8 mouse cellular contexts compared by ENCODE assay signal in the genomic region with DNA sequence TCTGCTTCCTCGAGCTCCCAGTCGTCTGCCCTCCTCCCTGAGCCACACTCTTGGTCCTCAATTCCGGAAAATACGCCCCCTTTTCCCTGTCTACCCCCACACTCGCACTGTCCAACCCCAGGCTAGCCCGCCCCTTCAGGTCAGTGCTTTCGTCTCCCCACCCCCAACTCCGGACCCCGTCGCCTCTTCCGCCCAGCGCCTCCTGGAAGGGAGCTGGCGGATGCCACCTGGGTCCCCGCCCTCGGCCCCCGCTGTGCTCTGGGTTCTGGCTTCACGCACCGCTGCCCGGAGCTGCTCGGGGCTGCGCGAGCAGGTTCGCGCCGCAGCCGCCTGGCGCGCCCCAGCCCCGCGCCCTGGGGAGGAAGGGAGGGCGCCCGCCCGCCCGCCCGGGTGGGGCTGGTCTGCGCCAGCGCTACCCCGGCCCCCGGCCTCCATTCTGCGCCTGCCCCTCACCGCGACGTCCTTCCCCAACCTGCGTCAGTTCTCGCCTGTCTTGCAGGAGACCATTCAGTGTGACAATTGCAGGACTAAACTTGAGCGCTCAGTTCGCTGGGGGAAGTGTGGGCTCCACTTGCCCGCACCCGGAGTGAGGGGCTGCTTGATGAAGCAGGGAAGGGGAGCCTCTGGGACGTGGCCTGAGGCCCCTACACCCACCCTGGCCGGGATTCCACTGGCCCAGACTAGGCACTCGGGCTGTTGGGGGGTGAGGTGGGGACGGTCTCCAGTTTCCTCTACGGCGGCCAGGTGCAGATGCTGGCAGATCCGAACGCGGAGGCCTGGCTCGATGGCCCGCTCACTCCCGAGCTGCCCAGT. TPM values are rescaled to one million over a fixed set of nuclear protein-coding genes. Genes with fewer than 3 reads are reported as not detected.
DNase-seq lines count a peak whose midpoint lies in the region; ATAC-seq and TF ChIP-seq lines count a peak whose summit lies in the region.

No protein-coding gene starts in this region.

- peak overlapping the region; percentile 12; the same call in 1 of the 2 replicates for H3K9ac ChIP-seq in lung, postnatal 0 days (replicated peaks; ENCODE audit: low read depth)

- TF ChIP-seq POLR2A in olfactory bulb, adult 2 months (IDR thresholded peaks at IDR 0.05; ENCODE audit: insufficient read depth, low read depth, low read length), result peak; percentile 16; the same call in 1 of the 2 replicates

- ATAC-seq in lung, postnatal 0 days, result peak; percentile 10

- no peaks in the 10 kb centered on the region for H3K36me3 ChIP-seq in lung, postnatal 0 days (ENCODE audit: insufficient read depth, low read length)

- peak overlapping the region; percentile 99 for H3K4me2 ChIP-seq in lung, postnatal 0 days (replicated peaks; ENCODE audit: low read depth, low read length)

- H3K4me1 ChIP-seq in lung, postnatal 0 days (ENCODE audit: insufficient read depth, low read depth, low read length), result peaks cover 4% of the 10 kb centered on the region; the same call in 1 of the 2 replicates
- H3K4me1 ChIP-seq in olfactory bulb, adult 2 months (ENCODE audit: control insufficient read depth, insufficient read depth, low read length), result peaks cover 20% of the 10 kb centered on the region

- peak; percentile 79 for DNase-seq in 416B (ENCODE audit: low read depth)
- DNase-seq in Muller cell, postnatal 12 days (ENCODE audit: inconsistent ontology term), result peak; percentile 88
- peak; percentile 34 for DNase-seq in embryo, embryonic 10.5 days (ENCODE audit: low spot score)
- DNase-seq in heart, adult 18-20 months, result peak; percentile 57 to 73
- peak; percentile 74 to 77 for DNase-seq in kidney, adult 8-10 months
- DNase-seq in lung, postnatal 0 days (ENCODE audit: low spot score), result peak; percentile 47
- peak; percentile 72 for DNase-seq in thymus, postnatal 4 days

- no peak for TF ChIP-seq EP300 in lung, postnatal 0 days (IDR thresholded peaks at IDR 0.05)

- no peak for TF ChIP-seq CTCF in lung, postnatal 0 days (IDR thresholded peaks at IDR 0.05)
- TF ChIP-seq CTCF in olfactory bulb, adult 2 months (IDR thresholded peaks at IDR 0.05; ENCODE audit: insufficient read depth, low read depth, low read length), result no peak

- 1% methylated on average over 46 of the region's 61 CpGs for WGBS in lung, postnatal 0 days
- WGBS in olfactory bulb, adult 2 months, result 3% methylated on average over 59 of the region's 61 CpGs

- H3K9me3 ChIP-seq in lung, postnatal 0 days (ENCODE audit: low read length), result no peaks in the 10 kb centered on the region

- H3K27ac ChIP-seq in lung, postnatal 0 days (ENCODE audit: low read length), result peak overlapping the region; percentile 85; the same call in 1 of the 2 replicates
- no peak overlapping the region for H3K27ac ChIP-seq in olfactory bulb, adult 2 months (ENCODE audit: insufficient read depth, low read depth, low read length)

- no peaks in the 10 kb centered on the region for H3K27me3 ChIP-seq in lung, postnatal 0 days (replicated peaks; ENCODE audit: insufficient read depth, low read length)

- H3K4me3 ChIP-seq in lung, postnatal 0 days (ENCODE audit: low read depth, low read length), result peak overlapping the region; percentile 85
- peak overlapping the region; percentile 71 for H3K4me3 ChIP-seq in olfactory bulb, adult 2 months (ENCODE audit: insufficient read depth, low read depth, low read length)

RNA-seq across cellular contexts. Expression of a gene that starts 1.4 kb away (rescaled TPM):
- total RNA-seq in heart, adult 18-20 months (2021), result 10 to 100 TPM; 35.0 to 40.0 TPM
- 17.8 and 21.3 TPM in 2 replicates for polyA plus RNA-seq in lung, postnatal 0 days (2015; fragmentation: Nextera tagmentation; extraction: Ambion mirVana)
- not detected in 2 replicates for polyA plus RNA-seq in olfactory bulb, adult 2 months (2012; ENCODE audit: insufficient read depth, insufficient read length, low replicate concordance, missing spikeins)

RNA-seq across cellular contexts. Expression of a gene that starts 11.6 kb away (rescaled TPM):
- total RNA-seq in heart, adult 18-20 months (2021), result not detected
- 22.6 and 25.4 TPM in 2 replicates for polyA plus RNA-seq in lung, postnatal 0 days (2015; fragmentation: Nextera tagmentation; extraction: Ambion mirVana)
- polyA plus RNA-seq in olfactory bulb, adult 2 months (2012; ENCODE audit: insufficient read depth, insufficient read length, low replicate concordance, missing spikeins), result not detected in 2 replicates

RNA-seq across cellular contexts. Expression of a gene that starts 43.7 kb away (rescaled TPM):
- total RNA-seq in heart, adult 18-20 months (2021), result 1 to 10 TPM; 4.3 to 5.1 TPM
- 0.94 and 1.9 TPM in 2 replicates for polyA plus RNA-seq in lung, postnatal 0 days (2015; fragmentation: Nextera tagmentation; extraction: Ambion mirVana)
- polyA plus RNA-seq in olfactory bulb, adult 2 months (2012; ENCODE audit: insufficient read depth, insufficient read length, low replicate concordance, missing spikeins), result not detected in 2 replicates

RNA-seq across cellular contexts. Expression of a gene that starts 44.0 kb away (rescaled TPM):
- total RNA-seq in heart, adult 18-20 months (2021), result under 1 TPM; 0.40 to 0.75 TPM
- 0.18 and 0.42 TPM in 2 replicates for polyA plus RNA-seq in lung, postnatal 0 days (2015; fragmentation: Nextera tagmentation; extraction: Ambion mirVana)
- not detected in 2 replicates for polyA plus RNA-seq in olfactory bulb, adult 2 months (2012; ENCODE audit: insufficient read depth, insufficient read length, low replicate concordance, missing spikeins)

RNA-seq across cellular contexts. Expression of a gene that starts 49.4 kb away (rescaled TPM):
- 1 to 10 TPM; 4.6 to 5.4 TPM for total RNA-seq in heart, adult 18-20 months (2021)
- 4.1 TPM in 2 replicates for polyA plus RNA-seq in lung, postnatal 0 days (2015; fragmentation: Nextera tagmentation; extraction: Ambion mirVana)
- polyA plus RNA-seq in olfactory bulb, adult 2 months (2012; ENCODE audit: insufficient read depth, insufficient read length, low replicate concordance, missing spikeins), result not detected in 2 replicates

Comparison
In these comparisons a context has a peak if more than half of its experiments do, and no peak if none do; other contexts are left out.
1. DNase-seq: peak in every context shown above with its lines; median percentile 88 in Muller cell, postnatal 12 days; 79 in 416B; 76 in kidney, adult 8-10 months; 72 in thymus, postnatal 4 days; 65 in heart, adult 18-20 months; 47 in lung, postnatal 0 days; 34 in embryo, embryonic 10.5 days.
2. RNA of a gene that starts 1.4 kb away (polyA plus RNA-seq): 17.8 to 21.3 TPM in lung, postnatal 0 days; not detected in olfactory bulb, adult 2 months; every median in the first group is over 10 times any median in the second.
3. RNA of a gene that starts 11.6 kb away (polyA plus RNA-seq): 22.6 to 25.4 TPM in lung, postnatal 0 days; not detected in olfactory bulb, adult 2 months; every median in the first group is over 10 times any median in the second.